Mouse (Mus musculus): ENCODE measurements around the gene Ubc. TPM values are rescaled to one million over a fixed set of nuclear protein-coding genes. Genes with fewer than 3 reads are reported as not detected.

The Ubc gene
- polyA plus RNA-seq, 1 experiment from 2014 or later: 1,074 TPM

DNA sequence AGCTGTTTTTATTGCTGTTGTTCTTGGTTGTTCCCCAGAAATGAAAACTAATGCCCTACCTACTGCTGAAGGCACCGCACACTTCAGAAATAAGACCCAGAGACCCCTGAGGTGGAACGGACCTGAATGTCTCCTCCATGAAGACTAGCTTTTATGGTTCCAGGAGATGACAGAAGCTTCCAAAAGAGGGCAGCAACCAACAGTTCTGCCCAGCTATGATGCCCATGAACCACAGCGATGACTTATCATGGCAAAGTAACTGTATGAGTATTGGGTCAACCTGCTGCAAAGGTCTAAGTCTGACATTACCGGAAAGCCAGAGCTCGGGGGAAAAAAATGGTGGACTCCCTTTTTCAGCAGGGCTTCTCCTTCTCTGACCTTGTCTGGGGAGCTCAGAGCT is 11.1 kb downstream of the Ubc start:
- ATAC-seq (ENCODE audit: low FRiP score): no peak
- no peaks in the 10 kb centered on the region for H3K9me3 ChIP-seq (ENCODE audit: control insufficient read depth, low read length)
- H3K27me3 ChIP-seq (ENCODE audit: control insufficient read depth, insufficient read depth, low read length): no peaks in the 10 kb centered on the region
- no peak overlapping the region for H3K9ac ChIP-seq (ENCODE audit: low read depth, low read length)
- H3K4me1 ChIP-seq (replicated peaks; ENCODE audit: control insufficient read depth, insufficient read depth, low read length): no peaks in the 10 kb centered on the region
- WGBS: 91% methylated on average over 5 of the region's 5 CpGs
- H3K4me2 ChIP-seq (replicated peaks; ENCODE audit: low read depth, low read length): no peak overlapping the region
- H3K36me3 ChIP-seq (ENCODE audit: control insufficient read depth, insufficient read depth, low read length): no peaks in the 10 kb centered on the region
- no peak overlapping the region for H3K27ac ChIP-seq (ENCODE audit: low read depth, low read length)
- no peak for DNase-seq (ENCODE audit: low spot score)
- H3K4me3 ChIP-seq (ENCODE audit: low read depth, low read length): no peak overlapping the region

DNA sequence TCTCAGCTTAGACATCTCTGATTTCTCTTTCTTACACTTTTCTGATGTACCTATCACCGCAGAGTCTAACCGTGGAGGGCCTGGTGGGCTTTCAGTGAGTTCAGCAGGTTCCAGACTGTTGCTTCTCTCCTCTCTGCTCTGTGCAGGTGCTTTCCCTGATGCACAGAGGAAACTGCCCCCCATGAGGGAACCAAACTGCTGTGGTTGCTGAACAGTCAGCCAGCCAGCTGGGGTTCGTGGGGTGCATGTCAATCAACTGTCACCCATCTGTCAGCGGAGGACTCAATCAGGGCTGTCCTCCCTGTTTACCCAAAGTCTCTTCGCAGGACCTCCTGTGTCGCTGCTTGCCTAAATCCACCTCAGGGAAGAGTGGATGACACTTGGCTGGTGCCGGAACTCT is 12.8 kb downstream of the Ubc start:
- no peaks in the 10 kb centered on the region for H3K4me1 ChIP-seq (replicated peaks; ENCODE audit: control insufficient read depth, insufficient read depth, low read length)
- ATAC-seq (ENCODE audit: low FRiP score) (no peak), DNase-seq (ENCODE audit: low spot score) (no peak)
- no peak overlapping the region for H3K9ac ChIP-seq (ENCODE audit: low read depth, low read length)
- no peak overlapping the region for H3K4me2 ChIP-seq (replicated peaks; ENCODE audit: low read depth, low read length)
- 59% methylated on average over 7 of the region's 7 CpGs for WGBS
- H3K4me3 ChIP-seq (ENCODE audit: low read depth, low read length): no peak overlapping the region
- H3K9me3 ChIP-seq (ENCODE audit: control insufficient read depth, low read length): no peaks in the 10 kb centered on the region
- H3K27ac ChIP-seq (ENCODE audit: low read depth, low read length): no peak overlapping the region
- H3K36me3 ChIP-seq (ENCODE audit: control insufficient read depth, insufficient read depth, low read length): no peaks in the 10 kb centered on the region
- H3K27me3 ChIP-seq (ENCODE audit: control insufficient read depth, insufficient read depth, low read length): no peaks in the 10 kb centered on the region

DNA sequence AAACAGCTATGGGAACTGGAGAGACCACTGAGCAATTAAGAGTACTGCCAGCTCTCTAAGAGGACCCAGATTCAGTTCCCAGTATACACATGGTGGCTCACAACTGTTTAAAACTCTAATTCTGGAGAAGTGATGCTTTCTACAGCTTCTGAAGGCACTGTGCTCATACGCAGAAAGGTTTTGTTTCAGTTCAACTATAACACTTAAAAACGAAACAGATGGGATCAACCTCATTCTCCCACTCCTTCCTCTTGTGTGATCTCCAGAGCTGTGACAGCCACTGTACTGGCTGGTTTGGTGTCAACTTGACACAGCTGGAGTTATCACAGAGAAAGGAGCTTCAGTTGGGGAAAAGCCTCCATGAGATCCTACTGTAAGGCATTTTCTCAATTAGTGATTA is 14.1 kb downstream of the Ubc start:
- WGBS: 88% methylated on average over 2 of the region's 2 CpGs

DNA sequence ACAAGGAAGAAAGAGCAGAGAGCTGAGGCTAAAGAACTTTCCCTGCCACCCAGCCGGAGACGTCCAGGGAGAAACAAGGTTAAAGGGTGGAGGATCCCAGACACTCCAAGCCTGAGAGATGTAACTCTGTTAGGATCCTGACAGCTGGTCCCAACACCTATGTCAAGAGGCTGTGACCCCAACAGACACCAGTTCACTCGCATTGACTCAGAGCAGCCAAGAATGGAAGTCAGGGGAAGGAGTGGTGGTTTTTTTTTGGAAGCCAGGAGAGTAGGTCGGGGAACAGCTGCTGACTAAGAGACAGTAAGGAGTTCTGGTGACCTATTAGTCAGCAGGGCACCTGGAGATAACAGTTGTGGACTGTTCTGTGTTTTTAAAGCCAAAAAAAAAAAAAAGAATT is 18.0 kb downstream of the Ubc start:
- H3K4me1 ChIP-seq (replicated peaks; ENCODE audit: control insufficient read depth, insufficient read depth, low read length): no peaks in the 10 kb centered on the region
- H3K4me3 ChIP-seq (ENCODE audit: low read depth, low read length): no peak overlapping the region
- H3K9ac ChIP-seq (ENCODE audit: low read depth, low read length): no peak overlapping the region
- ATAC-seq (ENCODE audit: low FRiP score) (no peak), DNase-seq (ENCODE audit: low spot score) (no peak)
- H3K36me3 ChIP-seq (ENCODE audit: control insufficient read depth, insufficient read depth, low read length): no peaks in the 10 kb centered on the region
- WGBS: 81% methylated on average over 4 of the region's 4 CpGs
- no peak overlapping the region for H3K4me2 ChIP-seq (replicated peaks; ENCODE audit: low read depth, low read length)
- no peaks in the 10 kb centered on the region for H3K27me3 ChIP-seq (ENCODE audit: control insufficient read depth, insufficient read depth, low read length)
- H3K27ac ChIP-seq (ENCODE audit: low read depth, low read length): no peak overlapping the region
- no peaks in the 10 kb centered on the region for H3K9me3 ChIP-seq (ENCODE audit: control insufficient read depth, low read length)

More for the DNA sequence above, 14.1 kb downstream of the Ubc start:
- Histone ChIP-seq H3K4me2 (replicated peaks; ENCODE audit: low read depth, low read length) (no peak overlapping the region), H3K4me3 (ENCODE audit: low read depth, low read length) (no peak overlapping the region), H3K9ac (ENCODE audit: low read depth, low read length) (no peak overlapping the region), H3K4me1 (replicated peaks; ENCODE audit: control insufficient read depth, insufficient read depth, low read length) (no peaks in the 10 kb centered on the region), H3K9me3 (ENCODE audit: control insufficient read depth, low read length) (no peaks in the 10 kb centered on the region), H3K36me3 (ENCODE audit: control insufficient read depth, insufficient read depth, low read length) (no peaks in the 10 kb centered on the region), H3K27me3 (ENCODE audit: control insufficient read depth, insufficient read depth, low read length) (no peaks in the 10 kb centered on the region), H3K27ac (ENCODE audit: low read depth, low read length) (no peak overlapping the region)
- no peak for DNase-seq (ENCODE audit: low spot score)
- no peak for ATAC-seq (ENCODE audit: low FRiP score)

DNA sequence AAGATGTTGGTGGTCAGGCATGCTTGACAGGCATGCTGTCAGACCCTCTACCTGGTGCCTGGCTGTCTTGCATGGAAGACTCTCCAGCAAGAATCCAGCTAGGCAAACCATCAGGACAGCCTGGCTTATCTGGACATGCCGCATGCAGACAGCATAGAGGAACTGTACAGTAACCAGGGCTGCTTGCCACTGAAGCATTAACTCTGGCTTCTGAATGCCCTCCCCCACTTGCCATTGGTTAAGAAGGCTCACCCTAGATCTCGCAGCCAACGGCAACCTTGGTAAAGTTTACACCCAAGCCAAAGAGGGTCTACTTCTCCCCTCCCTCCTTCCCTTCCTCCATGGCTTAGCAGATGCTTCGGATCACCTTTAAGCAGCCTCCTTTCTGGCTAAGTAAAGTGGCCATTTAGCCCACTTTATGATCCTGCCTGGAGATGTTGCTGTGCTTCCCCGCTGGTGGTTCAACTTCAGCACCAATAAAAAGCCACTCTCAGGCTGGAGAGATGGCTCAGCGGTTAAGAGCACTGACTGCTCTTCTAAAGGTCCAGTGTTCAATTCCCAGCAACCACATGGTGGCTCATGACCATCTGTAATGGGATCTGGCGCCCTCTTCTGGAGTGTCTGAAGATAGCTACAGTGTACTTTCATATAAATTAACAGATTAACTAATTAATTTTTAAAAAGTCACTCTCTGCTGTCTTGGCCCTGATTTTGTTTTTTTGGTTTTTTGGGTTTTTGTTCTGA is 18.9 kb downstream of the Ubc start:
- ATAC-seq (ENCODE audit: low FRiP score) (no peak), DNase-seq (ENCODE audit: low spot score) (no peak)
- Histone ChIP-seq H3K27ac (ENCODE audit: low read depth, low read length) (no peak overlapping the region), H3K4me3 (ENCODE audit: low read depth, low read length) (no peak overlapping the region), H3K27me3 (ENCODE audit: control insufficient read depth, insufficient read depth, low read length) (no peaks in the 10 kb centered on the region), H3K9me3 (ENCODE audit: control insufficient read depth, low read length) (no peaks in the 10 kb centered on the region), H3K4me1 (replicated peaks; ENCODE audit: control insufficient read depth, insufficient read depth, low read length) (no peaks in the 10 kb centered on the region), H3K9ac (ENCODE audit: low read depth, low read length) (no peak overlapping the region), H3K4me2 (replicated peaks; ENCODE audit: low read depth, low read length) (no peak overlapping the region), H3K36me3 (ENCODE audit: control insufficient read depth, insufficient read depth, low read length) (no peaks in the 10 kb centered on the region)
- 77% methylated on average over 7 of the region's 7 CpGs for WGBS

DNA sequence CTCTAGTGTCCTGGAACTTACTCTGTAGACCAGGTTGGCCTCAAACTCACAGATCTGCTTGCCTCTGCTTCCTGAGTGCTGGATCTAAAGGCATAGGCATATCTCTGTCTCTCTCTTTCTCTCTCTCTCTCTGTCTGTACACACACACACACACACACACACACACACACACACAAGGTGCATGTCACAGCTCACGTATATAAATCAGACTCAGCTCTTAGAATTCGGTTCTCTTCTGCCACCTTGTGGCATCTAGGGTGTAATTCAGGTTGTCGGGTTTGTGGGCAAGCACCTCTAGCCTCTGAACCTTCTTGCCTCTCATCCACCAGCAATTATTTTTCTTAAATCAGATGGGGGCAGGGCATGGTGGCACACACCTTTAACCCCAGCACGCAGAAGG is 21.4 kb downstream of the Ubc start:
- Histone ChIP-seq H3K4me3 (ENCODE audit: low read depth, low read length) (no peak overlapping the region), H3K9me3 (ENCODE audit: control insufficient read depth, low read length) (no peaks in the 10 kb centered on the region), H3K4me2 (replicated peaks; ENCODE audit: low read depth, low read length) (no peak overlapping the region), H3K27me3 (ENCODE audit: control insufficient read depth, insufficient read depth, low read length) (no peaks in the 10 kb centered on the region), H3K36me3 (ENCODE audit: control insufficient read depth, insufficient read depth, low read length) (no peaks in the 10 kb centered on the region), H3K4me1 (replicated peaks; ENCODE audit: control insufficient read depth, insufficient read depth, low read length) (no peaks in the 10 kb centered on the region), H3K9ac (ENCODE audit: low read depth, low read length) (no peak overlapping the region), H3K27ac (ENCODE audit: low read depth, low read length) (no peak overlapping the region)
- peak; percentile 76 for DNase-seq (ENCODE audit: low spot score)
- WGBS: 1% methylated on average over 4 of the region's 4 CpGs
- ATAC-seq (ENCODE audit: low FRiP score): no peak

DNA sequence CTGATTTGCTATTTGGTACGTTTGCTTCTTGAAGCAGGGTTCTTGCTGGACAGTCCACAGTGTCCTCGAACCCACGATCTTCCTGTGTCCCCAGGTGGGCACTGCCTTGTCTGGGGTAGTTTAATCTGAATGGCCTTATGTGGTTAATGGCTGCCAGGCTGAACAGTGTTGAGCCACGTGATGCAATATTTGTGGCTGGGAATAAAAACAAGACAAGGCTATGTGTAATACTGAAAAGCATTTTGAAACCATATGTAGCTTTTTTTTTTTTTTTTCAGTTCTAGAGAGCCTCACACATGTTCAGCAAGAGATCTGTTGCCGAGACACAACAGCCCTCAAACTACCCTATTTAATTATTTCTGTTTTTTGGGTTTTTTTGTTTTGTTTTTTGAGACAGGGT is 21.8 kb downstream of the Ubc start:
- ATAC-seq (ENCODE audit: low FRiP score): no peak
- Histone ChIP-seq H3K27ac (ENCODE audit: low read depth, low read length) (no peak overlapping the region), H3K4me2 (replicated peaks; ENCODE audit: low read depth, low read length) (no peak overlapping the region), H3K36me3 (ENCODE audit: control insufficient read depth, insufficient read depth, low read length) (no peaks in the 10 kb centered on the region), H3K27me3 (ENCODE audit: control insufficient read depth, insufficient read depth, low read length) (no peaks in the 10 kb centered on the region), H3K9ac (ENCODE audit: low read depth, low read length) (no peak overlapping the region), H3K9me3 (ENCODE audit: control insufficient read depth, low read length) (no peaks in the 10 kb centered on the region), H3K4me1 (replicated peaks; ENCODE audit: control insufficient read depth, insufficient read depth, low read length) (no peaks in the 10 kb centered on the region), H3K4me3 (ENCODE audit: low read depth, low read length) (no peak overlapping the region)
- 72% methylated on average over 5 of the region's 5 CpGs for WGBS
- no peak for DNase-seq (ENCODE audit: low spot score)

DNA sequence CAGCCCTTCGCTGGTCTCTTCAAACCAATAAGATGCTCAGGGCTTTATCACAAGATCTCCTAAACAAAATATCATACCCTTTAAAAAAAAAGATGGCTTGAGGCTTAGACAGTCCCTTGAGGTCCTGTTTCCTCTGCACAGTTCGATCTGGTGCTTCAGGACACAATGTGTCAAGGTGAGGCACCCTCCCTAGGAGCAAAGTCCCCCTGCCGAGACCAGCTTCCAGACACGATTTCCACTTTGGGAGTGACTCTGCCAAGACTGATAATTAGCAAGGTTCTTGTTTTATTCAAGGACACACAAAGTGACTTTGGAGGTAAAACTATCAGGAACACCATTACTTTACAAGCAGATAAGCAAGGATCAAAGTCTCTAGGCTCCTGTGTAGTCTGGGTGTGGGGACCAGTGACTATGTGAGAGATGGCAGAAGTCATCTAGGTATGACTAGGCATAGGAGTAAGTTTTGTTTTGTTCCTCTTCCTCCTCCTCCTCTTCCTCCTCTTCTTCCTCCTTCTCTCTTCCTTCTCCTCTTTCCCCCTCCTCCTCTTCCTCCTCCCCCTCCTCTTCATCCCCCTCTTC is 25.1 kb downstream of the Ubc start:
- H3K9ac ChIP-seq (ENCODE audit: low read depth, low read length): no peak overlapping the region

DNA sequence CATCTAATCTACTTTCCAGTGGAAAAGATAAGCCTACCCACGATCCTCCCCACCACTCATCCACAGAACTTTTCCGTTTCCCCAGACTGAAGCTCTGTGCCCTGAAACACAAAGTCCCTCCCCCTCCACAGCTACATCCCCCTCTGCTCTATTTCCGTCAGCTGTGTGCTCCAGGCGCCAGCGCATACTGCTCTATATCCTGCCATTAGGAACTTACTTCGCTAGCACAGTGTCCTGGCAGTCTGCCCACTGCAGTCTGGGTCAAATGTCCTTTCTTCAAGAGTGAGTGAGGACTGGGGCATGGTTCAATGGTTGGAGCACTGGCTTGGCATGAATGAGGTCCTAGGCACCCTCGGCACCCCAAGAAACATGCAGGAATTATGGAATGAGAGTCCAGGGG is 26.1 kb downstream of the Ubc start:
- 88% methylated on average over 7 of the region's 7 CpGs for WGBS

More for the DNA sequence above, 25.1 kb downstream of the Ubc start:
- 82% methylated on average over 4 of the region's 4 CpGs for WGBS
- no peaks in the 10 kb centered on the region for H3K4me1 ChIP-seq (replicated peaks; ENCODE audit: control insufficient read depth, insufficient read depth, low read length)
- ATAC-seq (ENCODE audit: low FRiP score): no peak
- no peak overlapping the region for H3K27ac ChIP-seq (ENCODE audit: low read depth, low read length)
- H3K27me3 ChIP-seq (ENCODE audit: control insufficient read depth, insufficient read depth, low read length): no peaks in the 10 kb centered on the region
- no peak overlapping the region for H3K4me3 ChIP-seq (ENCODE audit: low read depth, low read length)
- no peaks in the 10 kb centered on the region for H3K9me3 ChIP-seq (ENCODE audit: control insufficient read depth, low read length)
- no peak overlapping the region for H3K4me2 ChIP-seq (replicated peaks; ENCODE audit: low read depth, low read length)
- H3K36me3 ChIP-seq (ENCODE audit: control insufficient read depth, insufficient read depth, low read length): no peaks in the 10 kb centered on the region
- no peak for DNase-seq (ENCODE audit: low spot score)

More for the DNA sequence above, 26.1 kb downstream of the Ubc start:
- H3K27me3 ChIP-seq (ENCODE audit: control insufficient read depth, insufficient read depth, low read length): no peaks in the 10 kb centered on the region
- H3K9me3 ChIP-seq (ENCODE audit: control insufficient read depth, low read length): no peaks in the 10 kb centered on the region
- H3K4me3 ChIP-seq (ENCODE audit: low read depth, low read length): no peak overlapping the region
- ATAC-seq (ENCODE audit: low FRiP score) (no peak), DNase-seq (ENCODE audit: low spot score) (no peak)
- H3K27ac ChIP-seq (ENCODE audit: low read depth, low read length): no peak overlapping the region
- no peak overlapping the region for H3K9ac ChIP-seq (ENCODE audit: low read depth, low read length)
- no peaks in the 10 kb centered on the region for H3K36me3 ChIP-seq (ENCODE audit: control insufficient read depth, insufficient read depth, low read length)
- H3K4me2 ChIP-seq (replicated peaks; ENCODE audit: low read depth, low read length): no peak overlapping the region
- no peaks in the 10 kb centered on the region for H3K4me1 ChIP-seq (replicated peaks; ENCODE audit: control insufficient read depth, insufficient read depth, low read length)
